Mouse (Mus musculus): Measurements from ENCODE around the gene Dph1. TPM values are rescaled to one million over a fixed set of nuclear protein-coding genes. Genes with fewer than 3 reads are reported as not detected.
"Not testable (repeated sequence)": the region's sequence is repeated elsewhere in the genome, so short reads cannot be mapped to it uniquely, and the experiment has no call there.

The Dph1 gene
- polyA plus RNA-seq, 1 experiment from 2014 or later: 10.6 TPM

GRCm38 (mm10) chr11:75189713-75190370, 1.2 kb downstream of the Dph1 start:
- H3K36me3 ChIP-seq (ENCODE audit: control insufficient read depth, insufficient read depth): no peaks in the 10 kb centered on the region; the same call in 1 of the 2 replicates
- peak; percentile 71 for ATAC-seq (ENCODE audit: low read depth)
- peak overlapping the region; percentile 67 for H3K27ac ChIP-seq (ENCODE audit: low read length)
- peak overlapping the region; percentile 85 for H3K4me3 ChIP-seq (ENCODE audit: low read depth, low read length)
- H3K4me1 ChIP-seq (ENCODE audit: control insufficient read depth, low read depth, low read length): peaks cover 37% of the 10 kb centered on the region
- WGBS (ENCODE audit: insufficient replicate concordance): under 1% methylated on average over 22 of the region's 22 CpGs
- peak overlapping the region; percentile 89 for H3K4me2 ChIP-seq (ENCODE audit: low read depth, low read length)
- H3K9me3 ChIP-seq (replicated peaks; ENCODE audit: control insufficient read depth, low read length): no peaks in the 10 kb centered on the region
- H3K9ac ChIP-seq (ENCODE audit: low read depth, low read length): peak overlapping the region; percentile 68
- peaks cover 30% of the 10 kb centered on the region for H3K27me3 ChIP-seq (ENCODE audit: control insufficient read depth, insufficient read depth, low read depth, low read length)

DNA sequence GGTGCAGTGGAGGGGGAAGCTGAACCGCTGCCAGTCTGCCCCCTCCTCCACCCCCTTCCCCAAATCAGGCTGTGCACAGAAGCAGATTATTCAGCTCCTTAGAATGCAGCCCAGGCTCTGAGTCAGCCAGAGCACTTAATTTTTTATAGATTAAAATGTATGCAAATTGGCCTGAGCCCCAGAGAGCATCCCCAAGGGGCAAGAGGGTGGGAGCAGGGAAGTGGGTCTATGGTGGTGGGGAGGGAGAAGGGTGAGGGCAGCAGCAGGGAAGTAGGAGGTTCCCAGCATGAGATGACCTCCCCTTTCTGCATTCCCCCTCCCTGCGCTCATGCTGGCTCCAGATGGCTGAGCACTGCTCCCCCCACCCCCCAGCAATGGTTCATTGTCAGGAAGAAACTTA, 6.1 kb downstream of the Dph1 start:
- H3K27me3 ChIP-seq (ENCODE audit: control insufficient read depth, insufficient read depth, low read depth, low read length): no peaks in the 10 kb centered on the region
- whole genome bisulfite sequencing (ENCODE audit: insufficient replicate concordance): 79% methylated on average over 2 of the region's 2 CpGs
- H3K9me3 ChIP-seq (replicated peaks; ENCODE audit: control insufficient read depth, low read length): no peaks in the 10 kb centered on the region
- peaks cover 14% of the 10 kb centered on the region for H3K4me1 ChIP-seq (ENCODE audit: control insufficient read depth, low read depth, low read length)
- H3K4me3 ChIP-seq (ENCODE audit: low read depth, low read length): no peak overlapping the region
- H3K36me3 ChIP-seq (ENCODE audit: control insufficient read depth, insufficient read depth): peaks cover 6% of the 10 kb centered on the region
- ATAC-seq (ENCODE audit: low read depth): no peak
- H3K27ac ChIP-seq (ENCODE audit: low read length): no peak overlapping the region
- H3K4me2 ChIP-seq (ENCODE audit: low read depth, low read length): no peak overlapping the region
- no peak overlapping the region for H3K9ac ChIP-seq (ENCODE audit: low read depth, low read length)

DNA sequence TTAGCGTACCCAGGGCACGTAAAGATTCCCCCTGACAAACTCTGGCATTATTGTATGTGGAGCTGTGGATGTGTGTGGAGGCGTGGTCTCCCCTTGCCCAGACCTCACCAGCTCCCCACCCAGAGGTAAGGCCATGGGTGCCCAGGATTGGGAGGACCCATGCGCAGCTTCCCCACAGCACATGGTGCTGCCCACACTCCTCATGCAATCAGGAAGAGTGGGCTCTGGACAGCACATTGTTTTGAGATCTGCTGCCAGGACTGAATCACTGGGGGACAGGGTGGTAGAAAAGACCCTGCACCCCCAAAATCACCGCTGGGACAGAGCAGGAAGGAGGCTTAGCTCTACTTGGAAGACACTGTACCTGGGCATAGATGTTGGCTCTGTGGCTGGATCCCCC, 6.5 kb downstream of the Dph1 start:
- WGBS (ENCODE audit: insufficient replicate concordance): 78% methylated on average over 5 of the region's 5 CpGs

DNA sequence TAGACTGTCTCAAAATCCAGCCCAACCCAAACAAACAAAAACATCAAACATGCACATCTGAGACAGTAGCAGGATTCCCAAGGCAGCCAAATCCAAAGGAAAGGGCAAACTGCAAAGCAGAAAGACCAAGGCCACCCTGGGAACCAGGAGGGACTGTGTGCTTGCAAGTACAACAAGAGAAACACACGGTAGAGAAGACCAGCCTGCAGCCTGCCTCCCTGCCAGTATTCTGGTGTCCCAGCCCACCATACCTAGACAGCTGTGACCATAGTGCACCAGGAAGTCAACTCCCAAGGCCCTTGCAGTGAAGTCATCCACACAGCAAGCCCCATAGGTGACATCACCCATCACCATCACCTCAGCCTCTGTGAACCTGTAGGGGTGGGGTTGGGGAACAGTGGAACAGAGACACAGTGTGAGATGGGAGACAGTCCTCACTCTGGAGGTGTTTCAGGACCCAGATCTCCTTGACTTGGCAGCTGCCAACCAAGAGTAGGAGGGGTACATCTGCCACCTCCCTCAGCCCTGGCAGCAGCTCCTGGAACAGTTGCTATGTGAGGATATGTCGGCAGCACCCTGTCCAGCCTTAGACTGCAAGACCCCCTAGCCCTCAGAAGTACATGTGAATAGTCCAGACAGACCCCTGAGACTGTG, 7.0 kb downstream of the Dph1 start:
- H3K9ac ChIP-seq (ENCODE audit: low read depth, low read length): no peak overlapping the region
- H3K4me1 ChIP-seq (ENCODE audit: control insufficient read depth, low read depth, low read length): peaks cover 6% of the 10 kb centered on the region
- 69% methylated on average over 2 of the region's 2 CpGs for WGBS (ENCODE audit: insufficient replicate concordance)
- no peak overlapping the region for H3K4me2 ChIP-seq (ENCODE audit: low read depth, low read length)
- ATAC-seq (ENCODE audit: low read depth): no peak
- no peak overlapping the region for H3K27ac ChIP-seq (ENCODE audit: low read length)
- no peak overlapping the region for H3K4me3 ChIP-seq (ENCODE audit: low read depth, low read length)
- no peaks in the 10 kb centered on the region for H3K27me3 ChIP-seq (ENCODE audit: control insufficient read depth, insufficient read depth, low read depth, low read length)
- peaks cover 6% of the 10 kb centered on the region for H3K36me3 ChIP-seq (ENCODE audit: control insufficient read depth, insufficient read depth)
- H3K9me3 ChIP-seq (replicated peaks; ENCODE audit: control insufficient read depth, low read length): no peaks in the 10 kb centered on the region

More for the DNA sequence above, 6.5 kb downstream of the Dph1 start:
- Histone ChIP-seq H3K36me3 (ENCODE audit: control insufficient read depth, insufficient read depth) (peaks cover 6% of the 10 kb centered on the region), H3K27ac (ENCODE audit: low read length) (no peak overlapping the region), H3K4me3 (ENCODE audit: low read depth, low read length) (no peak overlapping the region), H3K9ac (ENCODE audit: low read depth, low read length) (no peak overlapping the region), H3K27me3 (ENCODE audit: control insufficient read depth, insufficient read depth, low read depth, low read length) (no peaks in the 10 kb centered on the region), H3K9me3 (replicated peaks; ENCODE audit: control insufficient read depth, low read length) (no peaks in the 10 kb centered on the region), H3K4me2 (ENCODE audit: low read depth, low read length) (no peak overlapping the region), H3K4me1 (ENCODE audit: control insufficient read depth, low read depth, low read length) (peaks cover 10% of the 10 kb centered on the region)
- no peak for ATAC-seq (ENCODE audit: low read depth)

DNA sequence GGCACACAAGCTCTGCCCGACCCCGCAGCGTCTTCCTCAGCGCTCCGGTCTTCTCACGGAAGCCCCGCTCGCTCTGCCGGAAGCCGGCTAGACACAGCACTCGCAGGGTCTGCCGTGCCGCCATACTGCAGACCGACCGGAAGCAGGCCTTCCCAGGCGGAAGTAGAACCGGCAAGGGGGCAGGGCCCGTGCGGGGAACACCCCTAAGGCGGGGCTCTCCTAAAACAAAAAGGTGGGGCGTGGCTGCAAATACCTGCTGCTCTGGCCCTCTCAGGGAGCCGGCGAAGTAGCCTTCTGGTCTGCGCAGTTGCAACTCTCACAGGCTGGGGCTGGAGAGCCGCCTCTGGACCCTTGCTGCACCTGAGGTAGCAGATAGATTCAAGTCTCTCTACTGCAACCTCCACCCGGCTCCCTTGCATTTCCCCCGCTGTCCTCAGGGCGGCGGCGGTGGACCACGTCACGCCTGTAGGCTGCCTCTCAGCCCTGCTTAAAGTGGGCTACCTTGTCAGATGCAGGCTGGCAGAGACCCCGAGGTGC, 12.3 kb downstream of the Dph1 start, which contains the start of gene Ovca2:
TSS of gene Ovca2 (minus strand) at position 164 of the 537 bp plus-strand sequence.
- Histone ChIP-seq H3K4me2 (ENCODE audit: low read depth, low read length) (peak within 1 kb of the TSS; percentile 79), H3K36me3 (ENCODE audit: control insufficient read depth, insufficient read depth) (peaks cover 6% of the 10 kb centered on the region), H3K4me1 (ENCODE audit: control insufficient read depth, low read depth, low read length) (peaks cover 15% of the 10 kb centered on the region), H3K9ac (ENCODE audit: low read depth, low read length) (peak within 1 kb of the TSS; percentile 85), H3K4me3 (ENCODE audit: low read depth, low read length) (peak within 1 kb of the TSS; percentile 86), H3K9me3 (replicated peaks; ENCODE audit: control insufficient read depth, low read length) (no peaks in the 10 kb centered on the region), H3K27ac (ENCODE audit: low read length) (peak within 1 kb of the TSS; percentile 65), H3K27me3 (ENCODE audit: control insufficient read depth, insufficient read depth, low read depth, low read length) (peaks cover 9% of the 10 kb centered on the region)
- under 1% methylated on average over 33 of the region's 33 CpGs for WGBS (ENCODE audit: insufficient replicate concordance)
- ATAC-seq (ENCODE audit: low read depth): peak; percentile 95

DNA sequence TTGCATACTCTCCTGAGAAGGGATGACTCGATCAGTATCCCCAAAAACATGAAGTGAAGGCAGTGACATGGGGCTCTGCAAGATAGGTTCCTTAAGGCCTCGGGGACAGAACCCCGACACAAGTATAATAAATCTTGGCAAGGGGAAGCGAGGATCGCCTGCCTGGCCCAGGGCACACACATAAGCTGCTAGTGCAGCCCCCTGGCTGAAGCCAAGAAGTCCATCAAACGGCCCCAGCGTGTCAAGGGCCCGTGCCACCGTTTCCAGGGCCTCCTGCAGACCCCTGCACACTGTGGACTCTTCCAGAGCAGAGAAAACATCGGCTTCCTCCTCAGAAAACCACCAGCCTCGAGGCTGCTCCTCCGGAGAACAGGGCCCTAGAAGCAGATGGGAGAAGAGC, 13.0 kb downstream of the Dph1 start:
- H3K9me3 ChIP-seq (replicated peaks; ENCODE audit: control insufficient read depth, low read length): no peaks in the 10 kb centered on the region
- H3K4me3 ChIP-seq (ENCODE audit: low read depth, low read length): peak overlapping the region; percentile 86
- peaks cover 4% of the 10 kb centered on the region for H3K36me3 ChIP-seq (ENCODE audit: control insufficient read depth, insufficient read depth)
- ATAC-seq (ENCODE audit: low read depth): no peak
- peak overlapping the region; percentile 85 for H3K9ac ChIP-seq (ENCODE audit: low read depth, low read length)
- H3K4me2 ChIP-seq (ENCODE audit: low read depth, low read length): peak overlapping the region; percentile 79
- peaks cover 16% of the 10 kb centered on the region for H3K27me3 ChIP-seq (ENCODE audit: control insufficient read depth, insufficient read depth, low read depth, low read length)
- 46% methylated on average over 12 of the region's 12 CpGs for WGBS (ENCODE audit: insufficient replicate concordance)
- peaks cover 22% of the 10 kb centered on the region for H3K4me1 ChIP-seq (ENCODE audit: control insufficient read depth, low read depth, low read length)
- H3K27ac ChIP-seq (ENCODE audit: low read length): 0 out of 2 replicates have a peak overlapping the region, but pooled peaks have one; percentile 65

GRCm38 (mm10) chr11:75174574-75174973, 16.5 kb downstream of the Dph1 start:
- peaks cover 40% of the 10 kb centered on the region for H3K4me1 ChIP-seq (ENCODE audit: control insufficient read depth, low read depth, low read length)
- ATAC-seq (ENCODE audit: low read depth); H3K9ac ChIP-seq (ENCODE audit: low read depth, low read length); H3K9me3 ChIP-seq (replicated peaks; ENCODE audit: control insufficient read depth, low read length); H3K36me3 ChIP-seq (ENCODE audit: control insufficient read depth, insufficient read depth); H3K4me3 ChIP-seq (ENCODE audit: low read depth, low read length); H3K4me2 ChIP-seq (ENCODE audit: low read depth, low read length); H3K27ac ChIP-seq (ENCODE audit: low read length): not testable (repeated sequence)
- WGBS (ENCODE audit: insufficient replicate concordance): 52% methylated on average over 6 of the region's 6 CpGs
- H3K27me3 ChIP-seq (ENCODE audit: control insufficient read depth, insufficient read depth, low read depth, low read length): peaks cover 51% of the 10 kb centered on the region

GRCm38 (mm10) chr11:75173799-75174165, 17.3 kb downstream of the Dph1 start:
- Histone ChIP-seq H3K9ac (ENCODE audit: low read depth, low read length) (peak overlapping the region; percentile 31; the same call in 1 of the 2 replicates), H3K9me3 (replicated peaks; ENCODE audit: control insufficient read depth, low read length) (no peaks in the 10 kb centered on the region), H3K4me3 (ENCODE audit: low read depth, low read length) (peak overlapping the region; percentile 70), H3K4me2 (ENCODE audit: low read depth, low read length) (peak overlapping the region; percentile 91), H3K27me3 (ENCODE audit: control insufficient read depth, insufficient read depth, low read depth, low read length) (peaks cover 58% of the 10 kb centered on the region), H3K4me1 (ENCODE audit: control insufficient read depth, low read depth, low read length) (peaks cover 44% of the 10 kb centered on the region), H3K36me3 (ENCODE audit: control insufficient read depth, insufficient read depth) (no peaks in the 10 kb centered on the region), H3K27ac (ENCODE audit: low read length) (no peak overlapping the region)
- WGBS (ENCODE audit: insufficient replicate concordance): 3% methylated on average over 15 of the region's 15 CpGs
- ATAC-seq (ENCODE audit: low read depth): no peak

Measured in liver, embryonic 16.5 days (tissue).